Mouse (Mus musculus) skeletal muscle tissue, postnatal 0 days (tissue): Measurements from ENCODE around the gene Olfr978. TPM values are rescaled to one million over a fixed set of nuclear protein-coding genes. Genes with fewer than 3 reads are reported as not detected.

Experiments
- polyA plus RNA-seq: library from polyadenylated mRNA; unstranded; fragments of >200 nt; fragmentation: Nextera tagmentation; extraction: Ambion mirVana; gene quantifications from 2 replicates; pipeline ENCODE4 v1.2.1, GENCODE M21; 2015

Olfr978 gene
- not detected in 2 replicates for polyA plus RNA-seq

DNA sequence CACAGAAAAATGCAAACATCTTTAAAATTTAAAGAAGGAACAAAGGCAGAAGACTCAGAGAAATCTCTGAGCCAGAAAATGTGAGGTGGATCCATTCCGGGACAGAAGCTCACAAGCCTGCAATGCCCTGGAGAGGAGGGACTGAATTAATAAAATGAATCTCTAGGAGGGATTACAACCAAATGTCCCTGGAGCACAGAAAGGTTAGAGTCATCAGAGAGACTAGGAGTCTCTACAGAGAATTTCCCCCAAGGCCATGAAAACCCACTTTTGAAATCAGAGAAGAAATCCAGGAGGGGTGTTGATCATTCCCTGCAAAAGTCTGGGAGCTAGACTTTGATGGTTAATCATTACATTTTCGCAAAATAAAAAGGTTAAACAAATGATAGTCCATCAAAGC lies at the start of gene Olfr978:
Gene Olfr978, plus strand, starts transcription at position 301 of the 400 bp plus-strand sequence.

GRCm38 (mm10) chr9:39951946-39952345 lies 40.0 kb upstream of the Olfr978 start, which contains the start of gene Olfr975:
Gene Olfr975, minus strand, starts transcription at chr9:39952046.

GRCm38 (mm10) chr9:39961033-39961432 lies 30.9 kb upstream of the Olfr978 start, which contains the start of gene Olfr976:
Gene Olfr976, minus strand, starts transcription at chr9:39961133.

GRCm38 (mm10) chr9:40003365-40003764 lies 11.5 kb downstream of the Olfr978 start, which contains the start of gene Olfr979:
Gene Olfr979, minus strand, starts transcription at chr9:40003465.

GRCm38 (mm10) chr9:40009482-40009881 lies 17.6 kb downstream of the Olfr978 start, which contains the start of gene Olfr980:
Gene Olfr980, minus strand, starts transcription at chr9:40009582.

GRCm38 (mm10) chr9:40021164-40021563 lies 29.3 kb downstream of the Olfr978 start, which contains the start of gene Olfr981:
Gene Olfr981, plus strand, starts transcription at chr9:40021464.

Other genes starting within 250 kb of the Olfr978 start
- gene Olfr967, start 245.9 kb upstream of the Olfr978 start, polyA plus RNA-seq: not detected in 2 replicates
- gene Olfr968, start 208.9 kb upstream of the Olfr978 start, polyA plus RNA-seq: not detected in 2 replicates
- not detected in 2 replicates for gene Olfr969, start 201.2 kb upstream of the Olfr978 start, polyA plus RNA-seq
- gene Olfr970, start 183.3 kb upstream of the Olfr978 start, polyA plus RNA-seq: not detected in 2 replicates
- not detected in 2 replicates for gene Olfr971, start 155.2 kb upstream of the Olfr978 start, polyA plus RNA-seq
- gene Olfr972, start 125.7 kb upstream of the Olfr978 start, polyA plus RNA-seq: not detected in 2 replicates
- gene Olfr229, start 84.8 kb upstream of the Olfr978 start, polyA plus RNA-seq: not detected in 2 replicates
- not detected in 2 replicates for gene Olfr974, start 54.6 kb upstream of the Olfr978 start, polyA plus RNA-seq
- not detected in 2 replicates for gene Olfr975, start 40.1 kb upstream of the Olfr978 start, polyA plus RNA-seq
- gene Olfr976, start 31.0 kb upstream of the Olfr978 start, polyA plus RNA-seq: not detected in 2 replicates
- not detected in 2 replicates for gene Olfr979, start 11.4 kb downstream of the Olfr978 start, polyA plus RNA-seq
- not detected in 2 replicates for gene Olfr980, start 17.5 kb downstream of the Olfr978 start, polyA plus RNA-seq
- gene Olfr981, start 29.4 kb downstream of the Olfr978 start, polyA plus RNA-seq: not detected in 2 replicates
- gene Olfr982, start 81.7 kb downstream of the Olfr978 start, polyA plus RNA-seq: not detected in 2 replicates
- not detected in 2 replicates for gene Olfr983, start 101.5 kb downstream of the Olfr978 start, polyA plus RNA-seq
- not detected in 2 replicates for gene Olfr984, start 122.1 kb downstream of the Olfr978 start, polyA plus RNA-seq
- 0.12 TPM in 1 of 2 replicates, not detected in the other for gene Olfr985, start 138.1 kb downstream of the Olfr978 start, polyA plus RNA-seq
- not detected in 2 replicates for gene Tmem225, start 156.0 kb downstream of the Olfr978 start, polyA plus RNA-seq
- not detected in 2 replicates for gene Olfr986, start 188.8 kb downstream of the Olfr978 start, polyA plus RNA-seq
- 2.8 and 3.5 TPM in 2 replicates for gene Zfp202, start 200.2 kb downstream of the Olfr978 start, polyA plus RNA-seq